Mouse (Mus musculus): ENCODE measurements around the gene Atad3a. TPM values are rescaled to one million over a fixed set of nuclear protein-coding genes. Genes with fewer than 3 reads are reported as not detected.

The Atad3a gene
- total and polyA plus RNA-seq, 2 experiments from 2014 or later = 52.6 to 65.9 TPM

GRCm38 (mm10) chr4:155773335-155774078 lies 12.6 kb upstream of the Atad3a start:
- peaks cover 4% of the 10 kb centered on the region; the same call in 1 of the 2 replicates for H3K4me1 ChIP-seq (ENCODE audit: insufficient read depth, low read length)
- WGBS = 40% methylated on average over 5 of the region's 5 CpGs
- H3K27me3 ChIP-seq (ENCODE audit: insufficient read depth, low read length) = no peaks in the 10 kb centered on the region
- no peaks in the 10 kb centered on the region for H3K36me3 ChIP-seq (ENCODE audit: insufficient read depth, low read length)
- H3K9me3 ChIP-seq (ENCODE audit: low read length) = no peaks in the 10 kb centered on the region
- no peak for DNase-seq (ENCODE audit: low spot score)
- H3K4me2 ChIP-seq (ENCODE audit: low read depth, low read length, poor library complexity, severe bottlenecking) = peak overlapping the region; percentile 76
- H3K27ac ChIP-seq (ENCODE audit: low read depth, low read length) = no peak overlapping the region
- H3K4me3 ChIP-seq (ENCODE audit: low read depth, low read length) = peak overlapping the region; percentile 36
- no peak for TF ChIP-seq CTCF (IDR thresholded peaks at IDR 0.05)
- H3K9ac ChIP-seq (replicated peaks; ENCODE audit: low read length, poor library complexity, severe bottlenecking) = peak overlapping the region; percentile 55
- ATAC-seq (ENCODE audit: low FRiP score) = no peak

- Histone ChIP-seq H3K4me3 (ENCODE audit: low read depth, low read length) (no peak overlapping the region), H3K27ac (ENCODE audit: low read depth, low read length) (no peak overlapping the region), H3K9me3 (ENCODE audit: low read length) (no peaks in the 10 kb centered on the region), H3K4me1 (ENCODE audit: insufficient read depth, low read length) (peaks cover 4% of the 10 kb centered on the region; the same call in 1 of the 2 replicates), H3K36me3 (ENCODE audit: insufficient read depth, low read length) (no peaks in the 10 kb centered on the region), H3K4me2 (ENCODE audit: low read depth, low read length, poor library complexity, severe bottlenecking) (no peak overlapping the region), H3K9ac (replicated peaks; ENCODE audit: low read length, poor library complexity, severe bottlenecking) (no peak overlapping the region), H3K27me3 (ENCODE audit: insufficient read depth, low read length) (no peaks in the 10 kb centered on the region)
- no peak for TF ChIP-seq CTCF (IDR thresholded peaks at IDR 0.05)
- 85% methylated on average over 13 of the region's 13 CpGs for WGBS
- no peak for ATAC-seq (ENCODE audit: low FRiP score)
- no peak for DNase-seq (ENCODE audit: low spot score)
These were observed 11.9 kb upstream of the Atad3a start for GRCm38 (mm10) chr4:155772786-155773185.

- TF ChIP-seq CTCF (IDR thresholded peaks at IDR 0.05) = no peak
- Histone ChIP-seq H3K9me3 (ENCODE audit: low read length) (no peaks in the 10 kb centered on the region), H3K27ac (ENCODE audit: low read depth, low read length) (no peak overlapping the region), H3K27me3 (ENCODE audit: insufficient read depth, low read length) (no peaks in the 10 kb centered on the region), H3K9ac (replicated peaks; ENCODE audit: low read length, poor library complexity, severe bottlenecking) (no peak overlapping the region), H3K4me3 (ENCODE audit: low read depth, low read length) (no peak overlapping the region), H3K4me2 (ENCODE audit: low read depth, low read length, poor library complexity, severe bottlenecking) (no peak overlapping the region), H3K36me3 (ENCODE audit: insufficient read depth, low read length) (no peaks in the 10 kb centered on the region), H3K4me1 (ENCODE audit: insufficient read depth, low read length) (peaks cover 4% of the 10 kb centered on the region; the same call in 1 of the 2 replicates)
- DNase-seq (ENCODE audit: low spot score) (no peak), ATAC-seq (ENCODE audit: low FRiP score) (no peak)
- 86% methylated on average over 2 of the region's 2 CpGs for WGBS
These were observed 10.8 kb upstream of the Atad3a start for GRCm38 (mm10) chr4:155771706-155772105.

- H3K27ac ChIP-seq (ENCODE audit: low read depth, low read length) = peak overlapping the region; percentile 72; the same call in 1 of the 2 replicates
- TF ChIP-seq CTCF (IDR thresholded peaks at IDR 0.05) = no peak
- ATAC-seq (ENCODE audit: low FRiP score) = no peak; the same call in 1 of the 2 replicates
These were observed 9.7 kb upstream of the Atad3a start for GRCm38 (mm10) chr4:155770626-155771025.

GRCm38 (mm10) chr4:155769880-155770512 lies 9.1 kb upstream of the Atad3a start:
- Histone ChIP-seq H3K4me2 (ENCODE audit: low read depth, low read length, poor library complexity, severe bottlenecking) (peak overlapping the region; percentile 64), H3K9me3 (ENCODE audit: low read length) (no peaks in the 10 kb centered on the region), H3K4me1 (ENCODE audit: insufficient read depth, low read length) (peaks cover 3% of the 10 kb centered on the region; the same call in 1 of the 2 replicates), H3K36me3 (ENCODE audit: insufficient read depth, low read length) (no peaks in the 10 kb centered on the region), H3K27ac (ENCODE audit: low read depth, low read length) (peak overlapping the region; percentile 72), H3K27me3 (ENCODE audit: insufficient read depth, low read length) (no peaks in the 10 kb centered on the region), H3K4me3 (ENCODE audit: low read depth, low read length) (peak overlapping the region; percentile 41), H3K9ac (replicated peaks; ENCODE audit: low read length, poor library complexity, severe bottlenecking) (peak overlapping the region; percentile 59)
- WGBS = under 1% methylated on average over 39 of the region's 39 CpGs
- DNase-seq (ENCODE audit: low spot score) (peak; percentile 83), ATAC-seq (ENCODE audit: low FRiP score) (peak; percentile 77)
- TF ChIP-seq CTCF (IDR thresholded peaks at IDR 0.05) = peak; percentile 97

More at GRCm38 (mm10) chr4:155770626-155771025, 9.7 kb upstream of the Atad3a start:
- H3K4me3 ChIP-seq (ENCODE audit: low read depth, low read length) = peak overlapping the region; percentile 41
- no peak for DNase-seq (ENCODE audit: low spot score)
- H3K9ac ChIP-seq (replicated peaks; ENCODE audit: low read length, poor library complexity, severe bottlenecking) = peak overlapping the region; percentile 59; the same call in 1 of the 2 replicates
- peak overlapping the region; percentile 64 for H3K4me2 ChIP-seq (ENCODE audit: low read depth, low read length, poor library complexity, severe bottlenecking)
- 40% methylated on average over 24 of the region's 24 CpGs for WGBS
- H3K27me3 ChIP-seq (ENCODE audit: insufficient read depth, low read length) = no peaks in the 10 kb centered on the region
- H3K36me3 ChIP-seq (ENCODE audit: insufficient read depth, low read length) = no peaks in the 10 kb centered on the region
- peaks cover 4% of the 10 kb centered on the region; the same call in 1 of the 2 replicates for H3K4me1 ChIP-seq (ENCODE audit: insufficient read depth, low read length)
- H3K9me3 ChIP-seq (ENCODE audit: low read length) = no peaks in the 10 kb centered on the region

- TF ChIP-seq CTCF (IDR thresholded peaks at IDR 0.05) = no peak
- peak overlapping the region; percentile 41 for H3K4me3 ChIP-seq (ENCODE audit: low read depth, low read length)
- peak overlapping the region; percentile 59; the same call in 1 of the 2 replicates for H3K9ac ChIP-seq (replicated peaks; ENCODE audit: low read length, poor library complexity, severe bottlenecking)
- DNase-seq (ENCODE audit: low spot score) (no peak), ATAC-seq (ENCODE audit: low FRiP score) (no peak)
- H3K36me3 ChIP-seq (ENCODE audit: insufficient read depth, low read length) = no peaks in the 10 kb centered on the region
- H3K27me3 ChIP-seq (ENCODE audit: insufficient read depth, low read length) = no peaks in the 10 kb centered on the region
- no peaks in the 10 kb centered on the region for H3K4me1 ChIP-seq (ENCODE audit: insufficient read depth, low read length)
- no peak overlapping the region for H3K27ac ChIP-seq (ENCODE audit: low read depth, low read length)
- 66% methylated on average over 5 of the region's 5 CpGs for WGBS
- H3K9me3 ChIP-seq (ENCODE audit: low read length) = no peaks in the 10 kb centered on the region
- peak overlapping the region; percentile 64 for H3K4me2 ChIP-seq (ENCODE audit: low read depth, low read length, poor library complexity, severe bottlenecking)
These were observed 8.6 kb upstream of the Atad3a start for GRCm38 (mm10) chr4:155769496-155769879.

Data from midbrain, postnatal 0 days (tissue).